Mouse (Mus musculus): Measurements from ENCODE around the gene Klk1b4.

- TF ChIP-seq CTCF (IDR thresholded peaks at IDR 0.05; ENCODE audit: control insufficient read depth, insufficient read depth, low read length) (no peak), POLR2A (IDR thresholded peaks at IDR 0.05; ENCODE audit: borderline replicate concordance, control insufficient read depth, low read depth, low read length) (no peak)
Observed at GRCm38 (mm10) chr7:44241163-44241562, 33.9 kb downstream of the Klk1b4 start.

Data from bone marrow, adult 2 months (tissue).